Mouse (Mus musculus): Measurements from ENCODE around the gene Nfam1. TPM values are rescaled to one million over a fixed set of nuclear protein-coding genes. Genes with fewer than 3 reads are reported as not detected.

Nfam1 gene
- polyA plus RNA-seq, 1 experiment from 2014 or later: 6.2 TPM

GRCm38 (mm10) chr15:82963556-82964156 lies 69.5 kb downstream of the Nfam1 start:
- no peak for ATAC-seq
- Histone ChIP-seq H3K9ac (no peak overlapping the region), H3K4me1 (peaks cover 9% of the 10 kb centered on the region), H3K4me2 (peak overlapping the region; percentile 43), H3K36me3 (no peaks in the 10 kb centered on the region), H3K4me3 (peak overlapping the region; percentile 40), H3K9me3 (replicated peaks) (no peaks in the 10 kb centered on the region), H3K27me3 (replicated peaks) (peaks cover 99% of the 10 kb centered on the region), H3K27ac (no peak overlapping the region)
- WGBS (ENCODE audit: insufficient replicate concordance): 10% methylated on average over 5 of the region's 82 CpGs

- H3K9ac ChIP-seq: no peak overlapping the region
- H3K9me3 ChIP-seq (replicated peaks): no peaks in the 10 kb centered on the region
- H3K4me3 ChIP-seq: peak overlapping the region; percentile 52
- H3K4me2 ChIP-seq: peak overlapping the region; percentile 58
- 4% methylated on average over 39 of the region's 39 CpGs for WGBS (ENCODE audit: insufficient replicate concordance)
- ATAC-seq: no peak
- H3K27ac ChIP-seq: no peak overlapping the region
- peaks cover 99% of the 10 kb centered on the region for H3K27me3 ChIP-seq (replicated peaks)
- peaks cover 3% of the 10 kb centered on the region; the same call in 1 of the 2 replicates for H3K4me1 ChIP-seq
- H3K36me3 ChIP-seq: no peaks in the 10 kb centered on the region
Observed at GRCm38 (mm10) chr15:82963090-82963489, 70.0 kb downstream of the Nfam1 start.

- H3K4me1 ChIP-seq: no peaks in the 10 kb centered on the region; the same call in 1 of the 2 replicates
- H3K36me3 ChIP-seq: no peaks in the 10 kb centered on the region
- H3K4me3 ChIP-seq: no peak overlapping the region
- H3K27me3 ChIP-seq (replicated peaks): peaks cover 99% of the 10 kb centered on the region
- H3K9ac ChIP-seq: no peak overlapping the region
- H3K9me3 ChIP-seq (replicated peaks): no peaks in the 10 kb centered on the region
- 26% methylated on average over 4 of the region's 4 CpGs for WGBS (ENCODE audit: insufficient replicate concordance)
- H3K27ac ChIP-seq: no peak overlapping the region
- H3K4me2 ChIP-seq: peak overlapping the region; percentile 58; the same call in 1 of the 2 replicates
- no peak for ATAC-seq
Observed at GRCm38 (mm10) chr15:82962536-82962935, 70.6 kb downstream of the Nfam1 start.

GRCm38 (mm10) chr15:82960786-82961561 lies 72.1 kb downstream of the Nfam1 start:
- no peaks in the 10 kb centered on the region for H3K9me3 ChIP-seq (replicated peaks)
- no peak overlapping the region for H3K9ac ChIP-seq
- peak overlapping the region; percentile 39 for H3K4me2 ChIP-seq
- ATAC-seq: no peak
- peaks cover 6% of the 10 kb centered on the region; the same call in 1 of the 2 replicates for H3K4me1 ChIP-seq
- H3K27ac ChIP-seq: no peak overlapping the region
- peaks cover 99% of the 10 kb centered on the region for H3K27me3 ChIP-seq (replicated peaks)
- no peak overlapping the region for H3K4me3 ChIP-seq
- H3K36me3 ChIP-seq: no peaks in the 10 kb centered on the region
- 6% methylated on average over 24 of the region's 26 CpGs for WGBS (ENCODE audit: insufficient replicate concordance)

GRCm38 (mm10) chr15:82959151-82959550 lies 74.0 kb downstream of the Nfam1 start:
- no peaks in the 10 kb centered on the region for H3K36me3 ChIP-seq
- peaks cover 97% of the 10 kb centered on the region for H3K27me3 ChIP-seq (replicated peaks)
- H3K9ac ChIP-seq: no peak overlapping the region
- no peaks in the 10 kb centered on the region for H3K9me3 ChIP-seq (replicated peaks)
- H3K4me1 ChIP-seq: peaks cover 6% of the 10 kb centered on the region; the same call in 1 of the 2 replicates
- H3K4me2 ChIP-seq: no peak overlapping the region
- H3K4me3 ChIP-seq: no peak overlapping the region
- 40% methylated on average over 12 of the region's 12 CpGs for WGBS (ENCODE audit: insufficient replicate concordance)
- no peak for ATAC-seq
- no peak overlapping the region for H3K27ac ChIP-seq

GRCm38 (mm10) chr15:82958253-82958701 lies 74.8 kb downstream of the Nfam1 start:
- Histone ChIP-seq H3K4me3 (no peak overlapping the region), H3K9ac (no peak overlapping the region), H3K9me3 (replicated peaks) (no peaks in the 10 kb centered on the region), H3K4me2 (no peak overlapping the region), H3K4me1 (peaks cover 6% of the 10 kb centered on the region; the same call in 1 of the 2 replicates), H3K36me3 (no peaks in the 10 kb centered on the region), H3K27me3 (replicated peaks) (peaks cover 98% of the 10 kb centered on the region), H3K27ac (no peak overlapping the region)
- WGBS (ENCODE audit: insufficient replicate concordance): 13% methylated on average over 16 of the region's 16 CpGs
- no peak for ATAC-seq

- WGBS (ENCODE audit: insufficient replicate concordance): 6% methylated on average over 4 of the region's 4 CpGs
- Histone ChIP-seq H3K27ac (no peak overlapping the region), H3K4me3 (no peak overlapping the region), H3K4me1 (peaks cover 6% of the 10 kb centered on the region; the same call in 1 of the 2 replicates), H3K27me3 (replicated peaks) (peaks cover 98% of the 10 kb centered on the region), H3K36me3 (no peaks in the 10 kb centered on the region), H3K4me2 (no peak overlapping the region), H3K9ac (no peak overlapping the region), H3K9me3 (replicated peaks) (no peaks in the 10 kb centered on the region)
- peak; percentile 23; the same call in 1 of the 2 replicates for ATAC-seq
Observed at GRCm38 (mm10) chr15:82956721-82957120, 76.4 kb downstream of the Nfam1 start.

- WGBS (ENCODE audit: insufficient replicate concordance): 40% methylated on average over 3 of the region's 3 CpGs
- H3K27ac ChIP-seq: no peak overlapping the region
- ATAC-seq: no peak
Observed at GRCm38 (mm10) chr15:82956310-82956709, 76.8 kb downstream of the Nfam1 start.

GRCm38 (mm10) chr15:82955286-82955685 lies 77.8 kb downstream of the Nfam1 start:
- Histone ChIP-seq H3K4me3 (no peak overlapping the region), H3K9ac (no peak overlapping the region), H3K36me3 (no peaks in the 10 kb centered on the region), H3K27ac (no peak overlapping the region), H3K4me2 (no peak overlapping the region), H3K9me3 (replicated peaks) (no peaks in the 10 kb centered on the region), H3K4me1 (peaks cover 6% of the 10 kb centered on the region; the same call in 1 of the 2 replicates), H3K27me3 (replicated peaks) (peaks cover 98% of the 10 kb centered on the region)
- no peak for ATAC-seq
- WGBS (ENCODE audit: insufficient replicate concordance): 67% methylated on average over 8 of the region's 8 CpGs

More at GRCm38 (mm10) chr15:82956310-82956709, 76.8 kb downstream of the Nfam1 start:
- H3K9ac ChIP-seq: no peak overlapping the region
- no peaks in the 10 kb centered on the region for H3K36me3 ChIP-seq
- peaks cover 98% of the 10 kb centered on the region for H3K27me3 ChIP-seq (replicated peaks)
- no peak overlapping the region for H3K4me3 ChIP-seq
- H3K9me3 ChIP-seq (replicated peaks): no peaks in the 10 kb centered on the region
- H3K4me2 ChIP-seq: no peak overlapping the region
- peaks cover 6% of the 10 kb centered on the region; the same call in 1 of the 2 replicates for H3K4me1 ChIP-seq

- WGBS (ENCODE audit: insufficient replicate concordance): 52% methylated on average over 5 of the region's 5 CpGs
- no peak overlapping the region for H3K27ac ChIP-seq
- no peak overlapping the region for H3K4me2 ChIP-seq
- H3K9ac ChIP-seq: no peak overlapping the region
- H3K36me3 ChIP-seq: no peaks in the 10 kb centered on the region
- ATAC-seq: no peak
- H3K4me3 ChIP-seq: no peak overlapping the region
- H3K9me3 ChIP-seq (replicated peaks): no peaks in the 10 kb centered on the region
- peaks cover 6% of the 10 kb centered on the region; the same call in 1 of the 2 replicates for H3K4me1 ChIP-seq
- H3K27me3 ChIP-seq (replicated peaks): peaks cover 98% of the 10 kb centered on the region
Observed at GRCm38 (mm10) chr15:82954034-82954433, 79.1 kb downstream of the Nfam1 start.

GRCm38 (mm10) chr15:82953096-82953495 lies 80.0 kb downstream of the Nfam1 start:
- H3K9me3 ChIP-seq (replicated peaks): no peaks in the 10 kb centered on the region
- no peak overlapping the region for H3K9ac ChIP-seq
- no peak overlapping the region for H3K27ac ChIP-seq
- H3K36me3 ChIP-seq: no peaks in the 10 kb centered on the region
- peaks cover 95% of the 10 kb centered on the region for H3K27me3 ChIP-seq (replicated peaks)
- peaks cover 6% of the 10 kb centered on the region; the same call in 1 of the 2 replicates for H3K4me1 ChIP-seq
- no peak overlapping the region for H3K4me3 ChIP-seq
- 40% methylated on average over 4 of the region's 4 CpGs for WGBS (ENCODE audit: insufficient replicate concordance)
- no peak overlapping the region for H3K4me2 ChIP-seq
- ATAC-seq: no peak

GRCm38 (mm10) chr15:82952292-82952705 lies 80.8 kb downstream of the Nfam1 start:
- H3K27ac ChIP-seq: no peak overlapping the region
- H3K27me3 ChIP-seq (replicated peaks): peaks cover 95% of the 10 kb centered on the region
- WGBS (ENCODE audit: insufficient replicate concordance): 7% methylated on average over 20 of the region's 20 CpGs
- peak overlapping the region; percentile 1; the same call in 1 of the 2 replicates for H3K4me2 ChIP-seq
- H3K36me3 ChIP-seq: no peaks in the 10 kb centered on the region
- H3K4me3 ChIP-seq: no peak overlapping the region
- ATAC-seq: no peak
- H3K4me1 ChIP-seq: peaks cover 6% of the 10 kb centered on the region; the same call in 1 of the 2 replicates
- no peak overlapping the region for H3K9ac ChIP-seq
- H3K9me3 ChIP-seq (replicated peaks): no peaks in the 10 kb centered on the region
